Mouse (Mus musculus) lung, adult 18-20 months (tissue): ENCODE measurements around the gene Trim9.

Experiments
- DNase-seq, 2 experiments: peaks; one replicate each; pipeline ENCODE4 v3.0.0; 2022; ENCODE audit warnings: mixed read lengths in 2 of 2

The Trim9 gene

GRCm38 (mm10) chr12:70325826-70326225 is 21.6 kb downstream of the Trim9 start:
- DNase-seq, result no peak

DNA sequence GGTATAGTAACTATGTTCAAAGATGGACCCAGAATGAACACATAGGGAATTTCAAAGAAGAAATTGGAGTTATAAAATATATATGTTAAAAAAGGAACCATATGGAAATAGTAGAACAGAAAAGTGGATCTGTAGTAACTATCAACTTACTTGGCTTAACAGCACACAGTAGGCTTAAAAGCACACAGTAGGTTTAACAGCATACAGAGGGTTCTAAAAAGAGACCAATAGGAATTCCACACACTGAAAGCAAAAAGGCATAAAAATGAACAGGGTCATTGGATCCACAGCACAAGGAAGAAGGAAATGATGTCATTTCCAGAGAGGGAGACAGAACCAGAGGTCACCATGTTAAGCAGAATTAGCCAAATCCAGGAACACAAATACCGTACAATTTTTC is 24.6 kb downstream of the Trim9 start:
- no peak for DNase-seq

- DNase-seq, result no peak
Observed at GRCm38 (mm10) chr12:70316147-70316546, 31.3 kb downstream of the Trim9 start.

DNA sequence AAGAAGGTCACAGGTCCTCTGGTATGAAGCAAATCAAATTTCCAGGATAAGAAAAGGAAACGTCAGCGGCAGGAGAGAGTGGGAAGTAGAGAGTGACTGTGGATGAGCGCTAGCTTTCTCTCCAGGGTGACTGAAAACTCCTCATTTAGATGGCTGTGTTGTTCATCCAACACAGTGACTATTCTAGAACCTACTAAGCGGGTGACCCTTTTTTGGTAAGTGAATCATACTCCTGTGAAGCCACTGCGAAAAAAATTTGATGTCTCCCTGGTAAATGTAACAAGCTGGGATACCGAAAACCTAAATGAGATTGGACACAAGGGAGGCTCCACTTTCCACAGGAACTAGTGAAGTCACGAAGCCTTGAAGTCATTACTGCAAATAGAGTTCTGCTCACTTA is 39.5 kb downstream of the Trim9 start:
- no peak for DNase-seq

GRCm38 (mm10) chr12:70307062-70307461 is 40.4 kb downstream of the Trim9 start:
- no peak for DNase-seq

DNA sequence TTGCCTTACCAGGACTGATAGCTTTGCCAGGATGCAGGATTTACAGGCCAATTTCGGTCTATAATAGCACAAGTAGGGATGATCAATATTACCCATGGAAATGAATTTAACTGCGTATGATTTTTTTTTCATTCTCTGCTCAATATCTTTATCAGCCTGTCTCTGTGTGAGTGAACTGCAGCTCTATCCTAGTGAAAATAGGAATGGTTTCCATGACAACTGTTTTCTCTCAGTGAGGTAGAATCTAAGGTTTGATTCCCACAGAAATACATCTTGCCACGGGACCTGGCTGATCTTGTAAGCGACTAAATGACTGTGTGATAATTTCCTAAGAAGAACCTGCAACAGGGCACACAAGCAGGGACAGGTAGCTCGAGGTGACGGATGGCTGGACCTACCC is 43.4 kb downstream of the Trim9 start:
- no peak for DNase-seq

DNA sequence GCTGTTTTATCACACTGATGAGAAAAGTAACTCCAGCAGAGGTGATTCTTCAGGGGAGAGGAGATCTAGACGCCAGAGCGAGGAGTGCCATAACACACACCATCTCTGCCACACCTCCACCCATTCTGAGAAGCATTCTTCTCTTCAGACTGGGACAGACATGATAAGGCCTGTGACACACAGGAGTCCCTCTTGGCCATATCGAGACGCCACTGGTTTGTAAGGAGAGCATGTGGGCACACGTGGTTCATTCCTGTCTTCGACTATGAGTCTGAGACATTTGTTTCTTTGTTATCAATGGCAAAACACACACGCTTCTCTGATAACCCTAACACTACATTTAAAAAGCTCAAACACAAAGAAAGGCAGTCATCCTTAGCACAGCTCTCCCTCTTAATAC is 43.9 kb downstream of the Trim9 start:
- no peak for DNase-seq

DNA sequence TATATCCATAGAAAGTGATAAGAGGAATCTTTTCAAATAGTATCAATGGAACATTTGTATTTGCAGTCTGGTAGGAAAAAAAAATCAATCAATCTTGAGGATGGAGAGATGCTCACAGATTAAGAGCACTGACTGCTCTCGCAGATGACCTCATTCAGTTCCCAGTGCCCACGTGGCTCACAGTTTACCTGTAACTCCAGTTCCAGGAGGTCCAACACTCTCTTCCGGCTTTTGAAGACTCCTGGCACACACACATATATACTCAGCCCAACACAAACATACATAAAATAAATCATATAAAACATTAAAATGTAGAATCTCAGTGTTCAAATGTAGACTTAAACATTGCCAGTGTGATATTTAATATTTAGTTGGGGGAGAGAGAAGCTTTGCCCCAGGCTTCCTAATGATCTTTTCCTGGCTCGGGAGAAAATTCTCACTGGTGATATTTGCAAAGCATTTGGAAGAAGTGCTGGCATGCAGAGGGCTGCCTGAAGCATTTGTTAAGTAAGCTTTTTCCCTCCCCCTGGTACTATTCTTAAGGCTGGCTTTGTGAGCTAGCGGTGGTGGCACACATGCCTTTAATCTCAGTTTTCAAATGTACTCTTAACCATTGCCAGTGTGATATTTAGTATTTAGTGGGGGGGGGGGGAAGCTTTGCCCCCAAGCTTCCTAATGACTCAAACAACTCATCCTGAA is 45.2 kb downstream of the Trim9 start:
- no peak for DNase-seq

GRCm38 (mm10) chr12:70293927-70294684 is 53.3 kb downstream of the Trim9 start:
- DNase-seq, result no peak

GRCm38 (mm10) chr12:70293165-70293926 is 54.1 kb downstream of the Trim9 start:
- DNase-seq, result no peak

DNA sequence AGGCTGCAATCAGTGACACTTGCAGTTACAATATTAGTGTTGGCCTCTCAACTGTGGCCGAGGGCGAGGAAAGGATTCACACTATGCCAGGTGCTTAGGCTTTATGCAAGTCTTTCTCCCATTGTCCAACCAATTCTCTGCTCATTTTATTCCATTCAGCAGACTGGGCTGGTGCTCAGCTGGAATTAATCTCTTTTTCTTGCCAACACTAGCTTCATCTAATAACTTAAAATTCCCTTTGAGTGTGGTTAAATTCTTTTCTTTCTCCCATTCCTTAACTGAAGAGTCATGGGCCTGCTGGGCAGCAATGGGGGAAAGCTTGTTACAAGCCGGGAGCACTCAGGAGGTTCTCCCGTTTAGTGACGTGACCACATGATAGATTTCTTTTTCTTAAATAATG is 61.9 kb downstream of the Trim9 start:
- no peak for DNase-seq

DNA sequence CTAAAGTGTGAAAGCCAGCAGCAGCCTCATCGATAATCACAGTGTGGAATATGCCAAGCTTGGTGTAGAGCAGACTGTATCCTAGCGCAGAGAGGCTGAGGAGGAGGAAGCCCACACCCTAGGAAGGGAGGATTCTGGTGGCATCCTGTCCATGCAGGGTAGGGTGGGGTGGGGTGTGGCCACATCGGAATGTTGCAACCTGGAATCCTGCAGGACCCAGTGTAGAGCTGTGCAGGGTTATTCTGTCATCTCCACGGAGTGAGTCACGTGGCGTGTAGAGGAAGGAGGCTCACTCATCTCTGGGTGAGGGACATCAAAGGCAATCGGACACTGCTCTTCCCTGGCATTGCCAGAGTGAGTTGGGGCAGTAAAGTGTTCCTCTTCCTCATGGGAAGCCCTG is 62.4 kb downstream of the Trim9 start:
- DNase-seq, result no peak

- peak in 1 of 2 experiments; percentile 19 for DNase-seq
Observed at GRCm38 (mm10) chr12:70283116-70283731, 64.2 kb downstream of the Trim9 start.

- DNase-seq, result no peak
Observed at GRCm38 (mm10) chr12:70280930-70281329, 66.5 kb downstream of the Trim9 start.

GRCm38 (mm10) chr12:70280381-70280780 is 67.0 kb downstream of the Trim9 start:
- DNase-seq, result no peak

DNA sequence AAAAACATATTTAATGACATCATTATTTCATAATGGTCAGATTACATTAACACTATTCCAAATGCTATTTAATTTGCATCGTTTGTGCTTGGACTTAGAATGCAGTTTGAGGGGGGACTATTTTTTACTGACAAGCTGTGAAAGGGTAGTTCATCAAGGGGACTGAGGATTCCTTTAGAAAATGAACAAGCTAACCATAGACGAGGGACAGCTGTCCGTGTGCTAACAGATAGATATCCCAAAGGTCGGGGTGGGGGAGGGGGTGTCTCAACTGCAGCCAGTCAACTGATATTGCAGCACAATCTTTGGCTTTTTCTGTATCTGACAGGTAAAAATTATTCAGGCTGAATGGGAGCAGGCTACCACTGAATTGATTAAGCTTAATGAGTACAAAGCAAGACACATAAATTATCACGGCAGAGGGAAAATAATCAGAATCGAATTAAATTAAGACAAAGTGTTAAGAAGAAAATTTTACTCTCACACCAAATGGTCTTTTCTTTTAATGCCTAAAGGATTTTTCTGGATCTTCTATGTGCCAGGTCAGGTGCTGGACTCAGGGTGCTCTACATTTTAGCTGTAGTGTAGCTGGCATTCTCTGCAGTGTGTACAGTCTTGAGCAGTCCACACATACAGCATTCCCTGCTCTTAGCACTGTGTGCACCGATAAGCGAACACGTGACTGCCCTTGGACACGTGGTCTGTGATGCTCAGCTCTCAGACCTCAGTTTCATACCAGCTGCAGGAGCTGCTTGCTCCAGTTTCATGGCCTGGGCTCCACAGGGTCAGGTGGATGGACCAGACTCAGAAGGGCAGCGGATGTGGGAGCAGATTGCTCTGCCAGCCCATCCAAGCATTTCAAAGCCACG is 70.1 kb downstream of the Trim9 start:
- no peak for DNase-seq

DNA sequence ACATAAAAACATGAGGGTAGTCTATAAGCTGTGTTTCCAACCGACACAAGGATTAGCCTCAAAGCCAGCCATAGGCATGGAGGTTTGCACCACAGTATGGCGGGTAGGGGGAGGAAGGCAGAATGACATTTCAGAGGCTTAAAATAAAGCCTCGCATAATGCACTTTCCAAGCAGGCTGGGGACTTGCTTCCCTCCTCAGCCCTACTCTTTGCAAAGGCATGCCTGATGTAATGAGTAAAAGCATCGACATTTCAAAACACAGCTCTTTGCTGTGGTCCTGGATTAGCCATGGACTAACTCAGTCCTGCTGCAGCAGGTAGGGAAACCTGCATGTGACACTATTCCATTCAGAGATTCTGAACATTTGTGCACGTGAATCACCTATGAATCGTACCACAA is 77.7 kb downstream of the Trim9 start:
- no peak for DNase-seq

DNA sequence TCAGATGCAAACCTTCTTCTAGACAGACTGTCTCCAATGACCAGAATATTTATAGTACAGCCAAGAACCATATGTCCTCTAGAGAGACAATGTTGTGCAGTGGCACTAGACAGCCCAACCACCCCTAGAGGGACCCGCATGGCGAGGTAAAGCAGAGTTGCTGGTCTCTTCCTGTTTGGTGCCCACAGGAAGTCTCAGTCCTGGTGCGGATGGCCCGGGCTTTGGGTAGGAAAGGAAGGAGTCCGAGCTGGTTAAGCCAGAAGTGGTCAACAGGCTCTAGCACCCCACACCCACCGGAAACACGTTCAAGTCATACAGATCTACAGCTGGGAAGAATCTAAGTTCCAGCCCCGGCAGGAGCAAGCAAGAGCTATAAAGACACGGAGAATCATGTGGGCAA is 80.1 kb downstream of the Trim9 start:
- no peak for DNase-seq

GRCm38 (mm10) chr12:70266494-70266931 is 80.9 kb downstream of the Trim9 start:
- no peak for DNase-seq

DNA sequence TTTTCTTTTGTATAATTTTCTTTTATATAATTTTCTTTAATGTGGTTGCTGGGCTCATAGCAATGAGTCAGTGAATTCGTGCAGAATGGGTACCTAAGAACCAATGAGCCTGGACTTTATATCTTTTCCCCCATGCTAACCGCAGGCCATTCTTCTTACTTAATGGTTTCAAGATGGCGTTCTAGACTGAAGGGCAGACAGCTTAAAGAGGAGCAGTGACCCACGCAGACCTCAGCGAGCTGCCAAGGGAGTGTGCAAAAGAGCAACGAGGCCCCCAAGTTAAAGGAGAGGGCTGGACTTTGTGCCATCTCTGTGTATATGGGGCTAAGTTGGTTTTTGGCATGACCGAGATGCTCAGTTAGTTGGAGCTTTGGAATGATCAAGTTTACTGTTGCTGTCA is 83.7 kb downstream of the Trim9 start:
- DNase-seq, result no peak

DNA sequence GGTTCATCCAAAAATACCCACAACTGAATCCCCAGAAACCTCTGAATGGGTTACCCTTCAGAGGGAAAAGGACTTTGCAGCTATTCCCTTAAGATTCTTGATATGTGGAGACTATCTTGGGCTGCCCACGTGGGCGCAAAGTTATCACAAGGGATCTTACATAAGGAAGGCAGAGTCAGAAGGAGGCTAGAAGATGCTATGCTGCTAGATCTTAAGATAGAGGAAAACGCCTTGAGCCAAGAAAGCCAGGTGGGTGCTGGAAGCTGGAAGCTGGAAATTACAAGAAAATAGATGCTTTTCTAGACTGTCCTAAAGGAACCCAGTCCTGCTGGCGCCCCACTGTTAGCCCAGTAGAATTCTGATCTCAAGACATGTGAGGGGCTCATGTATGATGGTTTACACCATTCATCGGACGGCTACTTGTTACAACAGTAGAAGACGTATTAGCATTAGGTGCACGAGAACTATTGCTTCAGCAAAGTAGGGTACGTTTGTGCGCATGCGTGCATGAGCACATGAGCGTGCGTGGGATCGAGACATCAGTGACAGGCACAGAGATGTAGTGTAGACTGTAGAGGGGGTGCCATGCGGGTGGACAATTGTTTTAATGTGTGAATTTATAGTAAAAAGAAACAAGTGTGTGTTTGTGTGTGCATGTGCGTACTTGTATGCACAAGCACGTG is 85.0 kb downstream of the Trim9 start:
- no peak for DNase-seq
